Mouse (Mus musculus) gastrocnemius, adult 8-10 months (tissue): Measurements from ENCODE around the gene Tpbgl. TPM values are rescaled to one million over a fixed set of nuclear protein-coding genes. Genes with fewer than 3 reads are reported as not detected.
A peak's percentile ranks its signal among the peaks of the same experiment; 100 is the strongest.

ENCODE experiments used
- DNase-seq, 2 experiments: peaks; one replicate each; pipeline ENCODE4 v3.0.0; 2022; ENCODE audit warnings: low spot score in 2 of 2
- total RNA-seq, 4 experiments: library from RNA; stranded (reverse); gene quantifications; 2 replicates each; pipeline ENCODE4 v1.2.4; 2022

The Tpbgl gene
- 10 to 100 TPM; 52.4 to 77.6 (median 63.1) TPM for total RNA-seq

- DNase-seq: peak; percentile 76 to 82
Observed at GRCm38 (mm10) chr7:99626376-99627270, at the start of gene Tpbgl. TSS of gene Tpbgl (minus strand) at chr7:99627103.

DNA sequence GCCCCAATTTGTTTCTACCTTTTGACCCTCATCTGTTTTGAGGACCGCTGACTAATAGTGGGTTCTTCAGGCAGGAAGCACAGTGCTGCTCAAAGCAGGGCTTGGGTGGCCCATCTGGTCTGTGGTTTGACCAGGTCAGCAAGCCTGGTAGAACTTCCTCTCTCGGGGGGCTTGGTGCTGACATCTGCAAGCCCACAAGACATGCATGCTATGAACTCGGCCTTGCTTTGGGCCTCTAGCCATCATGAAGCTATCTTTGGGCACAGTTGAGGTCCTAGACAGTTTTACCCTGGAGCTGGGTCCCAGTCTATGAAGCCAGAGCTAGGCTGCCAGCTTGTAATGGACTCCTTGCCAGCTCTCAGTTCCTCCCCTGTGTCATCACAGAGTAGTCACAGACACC lies 48.0 kb upstream of the Tpbgl start:
- no peak for DNase-seq

- DNase-seq: no peak
Observed at GRCm38 (mm10) chr7:99674209-99674608, 47.3 kb upstream of the Tpbgl start.

DNA sequence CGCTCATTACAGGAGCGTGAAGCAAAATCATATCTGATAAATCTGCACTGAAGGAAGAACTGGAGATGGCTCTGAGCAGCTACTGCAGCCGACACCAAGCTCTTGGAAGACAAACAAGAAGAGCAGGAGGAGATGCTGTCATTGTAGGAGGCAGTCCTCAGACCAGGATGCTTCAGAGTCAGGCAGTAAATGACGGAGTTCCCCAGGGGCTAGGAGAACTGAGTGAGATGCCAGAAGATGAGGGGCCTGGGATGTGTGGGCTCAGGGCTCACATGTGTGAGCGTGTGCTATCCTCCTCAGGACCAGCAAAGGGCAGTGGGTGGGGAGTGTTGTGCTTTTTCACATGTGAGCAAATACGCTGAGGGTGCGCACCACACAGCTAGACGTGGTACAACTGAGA lies 46.3 kb upstream of the Tpbgl start:
- no peak for DNase-seq

DNA sequence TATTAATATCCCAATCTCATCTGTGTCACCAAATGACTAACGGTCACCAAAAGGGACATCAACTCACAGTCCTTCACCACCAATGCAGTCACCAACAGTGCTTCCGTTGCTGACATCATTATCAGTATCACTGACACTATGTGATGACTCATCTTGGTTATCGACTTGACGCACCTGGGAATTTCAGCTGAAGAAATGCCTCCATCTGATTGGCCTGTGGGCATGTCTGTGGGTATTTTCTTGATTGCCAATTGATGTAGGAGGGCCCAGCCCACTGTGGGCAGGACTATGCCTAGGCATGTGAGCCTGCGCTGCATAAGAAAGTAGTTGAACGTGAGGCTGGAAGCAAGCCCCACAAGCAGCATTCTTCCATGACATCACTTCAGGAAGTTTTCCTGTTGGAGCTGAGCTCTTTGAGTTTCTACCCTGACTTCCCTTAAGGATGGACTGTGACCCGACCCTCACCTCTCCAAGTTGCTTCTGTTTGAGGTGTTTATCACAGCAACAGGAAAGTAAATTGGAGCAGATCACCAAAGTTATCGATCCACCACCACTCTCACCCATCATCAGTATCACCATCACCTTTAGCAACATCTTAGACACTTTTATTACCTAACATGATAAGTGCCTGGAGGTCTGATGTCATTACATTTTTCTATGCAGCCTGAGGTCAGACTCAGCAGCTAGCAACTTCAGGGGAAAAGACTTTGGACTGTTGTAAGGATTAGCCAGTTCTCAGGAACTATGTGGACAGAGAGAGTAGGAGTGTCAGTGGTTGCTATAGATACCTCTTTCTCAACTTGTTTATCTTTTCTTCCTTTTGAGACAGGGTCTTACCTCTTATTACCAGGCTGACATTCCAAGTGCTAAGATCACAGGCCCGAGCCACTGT lies 44.9 kb upstream of the Tpbgl start:
- DNase-seq: no peak

DNA sequence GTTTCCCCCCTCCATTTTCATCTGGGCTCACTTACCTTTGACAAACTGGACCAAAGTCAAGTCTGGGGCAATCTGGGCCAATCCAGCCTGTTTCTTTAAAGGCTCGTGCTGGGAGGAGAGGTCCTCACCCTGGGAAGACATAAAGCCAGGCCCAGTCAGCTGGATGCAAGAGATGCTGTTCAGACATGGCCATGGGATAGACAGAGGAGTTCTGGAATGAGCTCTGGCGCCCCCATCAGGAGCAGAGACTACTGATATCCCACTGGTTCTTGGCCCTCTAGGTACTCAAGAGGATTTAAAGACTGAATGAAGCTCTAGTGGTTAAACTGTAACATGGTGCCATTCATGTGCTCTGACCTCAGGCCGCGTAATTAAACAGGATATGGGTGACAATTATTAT lies 44.0 kb upstream of the Tpbgl start:
- DNase-seq: peak in 1 of 2 experiments; percentile 41

- DNase-seq: no peak
Observed at GRCm38 (mm10) chr7:99668802-99669201, 41.9 kb upstream of the Tpbgl start.

DNA sequence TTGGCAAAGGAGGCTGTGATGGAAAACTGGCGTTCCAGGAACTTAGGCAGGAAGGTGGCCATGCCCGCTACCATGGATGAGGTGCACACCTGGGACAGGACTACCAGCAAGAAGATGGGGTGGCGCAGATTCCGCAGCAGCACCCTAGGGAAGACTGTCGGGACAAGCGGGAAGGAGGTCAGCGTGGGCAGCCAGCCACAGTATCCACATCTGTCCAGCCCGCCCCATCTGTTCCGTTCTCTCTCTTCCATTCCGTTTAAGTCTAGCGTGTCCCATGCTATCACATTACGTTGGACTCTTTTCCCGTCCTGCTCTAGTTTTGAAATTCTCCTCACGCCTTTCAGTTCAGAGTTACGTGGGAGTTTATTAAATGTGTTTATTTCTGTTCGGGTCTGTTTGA lies 40.2 kb upstream of the Tpbgl start:
- DNase-seq: no peak

DNA sequence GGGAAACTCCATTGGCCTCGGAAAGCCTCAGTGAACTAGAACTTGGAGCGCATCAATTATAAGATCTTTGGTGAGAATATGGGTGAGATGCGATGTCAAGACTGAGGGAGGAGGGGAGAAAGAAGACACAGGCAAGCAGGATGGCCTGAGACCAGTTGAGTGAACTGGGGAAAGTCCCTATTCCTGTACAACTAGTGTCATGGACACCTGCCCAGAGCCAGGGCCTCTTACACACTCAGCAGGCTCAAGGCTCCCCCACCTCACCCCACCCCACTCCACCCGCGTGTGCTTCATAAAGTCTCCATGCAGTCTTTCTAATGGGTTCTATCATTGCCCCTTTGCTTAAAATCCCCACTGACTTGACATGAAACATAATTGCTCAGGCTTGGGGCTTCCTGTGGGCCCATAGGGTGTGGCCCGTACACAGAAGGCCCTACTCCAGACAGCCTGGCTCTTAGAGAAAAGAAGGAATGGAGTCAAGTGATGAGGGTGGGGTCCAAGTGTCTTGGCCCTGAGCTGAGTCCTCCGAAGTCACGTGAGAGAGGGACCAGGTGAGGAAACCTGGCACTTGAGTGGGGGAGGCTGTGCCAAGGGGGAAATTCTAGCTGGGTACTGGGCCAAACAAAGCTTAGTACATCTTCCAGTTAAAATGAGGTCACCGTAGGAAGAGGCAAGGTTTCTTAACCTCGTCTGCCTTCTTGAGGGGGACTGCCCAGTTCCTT lies 39.0 kb upstream of the Tpbgl start:
- peak; percentile 60 to 67 for DNase-seq

DNA sequence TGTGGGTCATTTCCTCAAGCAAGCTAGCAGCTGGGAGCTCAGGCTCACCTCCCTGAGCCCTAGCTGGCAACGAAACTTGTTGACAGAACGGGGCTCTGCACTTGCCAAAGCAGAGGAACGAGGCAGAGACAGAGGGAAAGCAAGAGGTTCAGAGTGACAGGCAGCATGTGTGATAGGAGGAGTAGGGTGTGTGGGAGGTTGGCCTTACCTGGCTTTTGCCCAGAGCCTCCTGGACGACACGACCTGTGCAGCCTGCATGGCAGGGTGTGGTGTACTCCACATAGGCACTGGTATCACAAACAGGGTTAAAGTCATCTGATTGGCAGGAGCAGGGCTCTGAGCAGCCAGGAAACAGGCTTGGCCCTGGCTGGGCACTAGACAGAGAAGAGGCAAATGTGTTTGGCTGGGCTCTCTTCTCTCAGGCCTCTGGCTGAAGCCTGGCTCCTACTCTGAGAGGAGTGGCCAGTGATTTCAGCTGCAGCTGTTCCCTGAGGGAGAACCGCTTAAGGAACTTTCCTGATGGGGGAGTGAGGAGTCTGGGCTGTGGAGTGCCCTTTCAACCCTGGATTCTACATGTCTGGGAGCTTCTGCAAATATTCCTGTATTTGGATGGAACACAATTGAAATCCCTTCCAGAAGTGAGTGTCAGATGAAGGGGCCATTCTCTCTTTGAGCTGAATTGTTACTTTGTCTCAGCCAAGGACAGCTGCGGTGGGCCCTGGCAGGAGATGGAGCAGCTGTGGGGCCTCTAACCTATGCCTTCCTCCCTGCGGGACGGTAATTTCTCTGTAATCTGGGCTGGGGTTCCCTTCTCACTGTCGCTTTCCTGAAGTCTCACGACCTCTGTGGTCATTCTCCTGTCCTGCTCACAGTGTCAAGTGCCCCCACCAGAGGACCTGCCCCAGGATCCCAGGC lies 37.9 kb upstream of the Tpbgl start:
- peak; percentile 84 to 93 for DNase-seq

- DNase-seq: no peak
Observed at GRCm38 (mm10) chr7:99663507-99664220, 36.8 kb upstream of the Tpbgl start.

DNA sequence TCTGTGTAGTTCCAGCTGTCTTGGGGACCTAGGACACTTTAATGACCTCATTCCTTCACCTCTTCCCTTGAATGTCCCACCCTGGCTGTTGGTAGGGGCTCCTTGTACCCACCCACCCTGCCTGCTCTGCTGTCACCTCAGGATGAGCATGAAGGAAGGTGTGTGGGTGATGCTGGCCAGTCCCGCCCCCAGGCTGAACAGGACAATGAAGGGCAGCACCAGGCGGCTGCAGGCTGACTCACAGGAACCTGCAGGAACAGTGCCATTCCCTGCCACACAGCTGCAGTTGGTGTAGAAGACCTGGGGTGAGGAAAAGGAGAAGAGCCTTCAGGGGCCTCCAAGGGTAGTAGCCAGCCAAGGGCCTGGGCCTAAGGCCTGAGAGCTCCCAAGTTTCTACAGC lies 35.4 kb upstream of the Tpbgl start:
- DNase-seq: no peak

DNA sequence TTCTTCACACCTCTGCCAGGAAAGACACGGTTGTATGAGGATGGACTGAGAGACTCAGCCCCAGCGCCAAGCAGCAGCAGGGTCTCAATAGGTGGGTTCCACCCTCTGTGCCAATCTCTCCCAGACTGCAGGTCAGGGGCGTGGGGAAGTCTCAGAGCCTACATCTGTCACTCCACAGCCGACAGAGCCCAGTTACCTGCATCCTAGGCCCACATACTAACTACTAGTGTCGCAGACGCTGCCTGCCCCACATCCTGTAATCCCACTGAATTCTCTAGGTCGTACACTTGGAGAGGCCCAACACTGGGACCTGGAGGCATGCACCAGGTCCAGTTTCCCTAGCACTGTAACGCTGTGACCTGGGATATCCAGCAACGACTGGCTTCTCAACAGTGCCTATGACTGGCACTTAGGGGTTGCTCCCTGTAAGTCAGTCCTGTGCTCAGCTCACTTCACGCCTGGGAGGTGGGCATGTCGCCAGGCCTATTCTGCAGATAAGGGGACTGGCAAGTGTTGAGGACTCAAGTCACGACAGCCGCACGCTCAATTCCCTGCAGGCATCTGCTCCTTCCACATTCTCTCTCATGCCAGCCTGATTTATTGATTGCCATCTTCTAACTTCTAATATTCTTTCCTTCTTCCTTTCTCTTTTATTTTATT lies 34.8 kb upstream of the Tpbgl start:
- no peak for DNase-seq

- DNase-seq: no peak
Observed at GRCm38 (mm10) chr7:99661071-99661470, 34.2 kb upstream of the Tpbgl start.

GRCm38 (mm10) chr7:99659379-99660029 lies 32.6 kb upstream of the Tpbgl start:
- peak; percentile 75 to 76 for DNase-seq

- DNase-seq: no peak
Observed at GRCm38 (mm10) chr7:99654244-99654643, 27.3 kb upstream of the Tpbgl start.

DNA sequence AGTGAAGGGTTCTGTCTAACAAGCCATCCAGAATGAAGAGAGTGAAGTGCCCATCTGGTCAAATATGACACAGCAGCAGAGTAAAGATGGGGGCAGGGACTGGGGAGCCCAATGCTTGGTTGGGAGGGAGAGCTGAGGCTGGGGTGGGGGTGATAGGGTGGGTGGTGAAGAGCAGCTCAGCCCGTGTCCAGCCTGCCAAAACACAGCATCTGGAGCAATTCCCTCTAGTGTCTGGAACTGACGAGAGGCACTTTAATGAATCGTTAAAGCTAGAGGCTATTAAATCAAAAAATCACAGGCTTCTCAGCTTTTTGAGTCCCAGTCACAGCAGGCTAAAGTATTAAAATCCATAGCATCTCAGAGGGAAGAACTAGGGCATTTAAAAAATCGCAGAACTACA lies 22.7 kb upstream of the Tpbgl start:
- DNase-seq: no peak

DNA sequence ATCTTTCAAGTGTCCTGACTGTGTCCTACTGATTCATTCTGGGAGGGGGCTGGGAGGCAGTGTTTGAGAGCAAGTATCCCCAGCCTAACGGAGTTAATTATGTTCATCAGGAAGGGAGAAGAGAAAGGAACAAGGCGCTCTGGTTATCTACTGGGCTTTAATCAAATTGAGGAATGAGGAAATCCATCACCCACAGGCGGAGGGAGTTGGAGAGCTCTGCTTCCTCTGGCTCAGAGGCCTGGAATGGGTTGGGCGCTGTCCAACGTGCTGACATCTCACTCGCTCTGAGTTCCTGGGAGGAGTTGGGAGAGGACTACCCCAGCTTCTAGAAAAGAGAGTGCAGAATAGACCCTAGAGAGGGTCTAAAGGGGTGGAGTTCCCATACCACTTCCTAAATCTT lies 21.7 kb upstream of the Tpbgl start:
- DNase-seq: peak in 1 of 2 experiments; percentile 56

GRCm38 (mm10) chr7:99644701-99645100 lies 17.8 kb upstream of the Tpbgl start:
- no peak for DNase-seq
